Mouse (Mus musculus) small intestine, adult 2 months (tissue): ENCODE data around the gene Fblim1. TPM values are rescaled to one million over a fixed set of nuclear protein-coding genes. Genes with fewer than 3 reads are reported as not detected.

Source experiments
- H3K27ac ChIP-seq: fragments of 200-500 bp; 2 replicates; pipeline ENCODE4 v1.5.1; 2012; ENCODE audit warnings: low read depth, low read length, control low read depth, inconsistent platforms; ENCODE audit not compliant: insufficient read depth
- H3K27me3 ChIP-seq: fragments of 200-500 bp; 2 replicates; pipeline ENCODE4 v1.6.1; 2012; ENCODE audit warnings: mild to moderate bottlenecking, moderate library complexity, low read length, inconsistent platforms; ENCODE audit not compliant: control insufficient read depth, insufficient read depth
- H3K36me3 ChIP-seq: fragments of 200-500 bp; 2 replicates; pipeline ENCODE4 v1.6.1; 2012; ENCODE audit warnings: mild to moderate bottlenecking, low read length, control low read depth, inconsistent platforms; ENCODE audit not compliant: control insufficient read depth, insufficient read depth
- H3K4me1 ChIP-seq: fragments of 200-500 bp; 2 replicates; pipeline ENCODE4 v1.6.1; 2012; ENCODE audit warnings: low read length, inconsistent platforms, mixed read lengths; ENCODE audit not compliant: control insufficient read depth, insufficient read depth, insufficient read length
- H3K4me3 ChIP-seq: fragments of 200-500 bp; 2 replicates; pipeline ENCODE4 v1.5.1; 2012; ENCODE audit warnings: low read depth, mild to moderate bottlenecking, control low read depth, inconsistent platforms, low read length, moderate library complexity
- CTCF ChIP-seq: fragments of 200-500 bp; IDR thresholded peaks from 2 replicates; pipeline ENCODE4 v1.5.1; 2012; ENCODE audit warnings: low read depth, mild to moderate bottlenecking, control low read depth, inconsistent platforms, low read length, moderate library complexity, mixed read lengths; ENCODE audit not compliant: insufficient replicate concordance, insufficient read length; ENCODE audit errors: extremely low read depth
- POLR2A ChIP-seq: fragments of 200-500 bp; IDR thresholded peaks from 2 replicates; pipeline ENCODE4 v1.6.1; 2012; ENCODE audit warnings: low read depth, mild to moderate bottlenecking, control low read depth, inconsistent platforms, low read length, moderate library complexity
- WGBS: fragments of 180-500 bp; shearing (Covaris S2); methylation state at CpG from one replicate; pipeline ENCODE4 v1.1.7; 2018; 5-methylcytosine and 5-hydroxymethylcytosine counted together
- polyA plus RNA-seq: library from polyadenylated mRNA; depleted of rRNA; stranded (reverse); fragments of >200 nt; gene quantifications from 2 replicates; pipeline ENCODE4 v1.2.3, GENCODE M21; 2012

Gene Fblim1
- polyA plus RNA-seq, 1 experiment = 108 TPM

DNA sequence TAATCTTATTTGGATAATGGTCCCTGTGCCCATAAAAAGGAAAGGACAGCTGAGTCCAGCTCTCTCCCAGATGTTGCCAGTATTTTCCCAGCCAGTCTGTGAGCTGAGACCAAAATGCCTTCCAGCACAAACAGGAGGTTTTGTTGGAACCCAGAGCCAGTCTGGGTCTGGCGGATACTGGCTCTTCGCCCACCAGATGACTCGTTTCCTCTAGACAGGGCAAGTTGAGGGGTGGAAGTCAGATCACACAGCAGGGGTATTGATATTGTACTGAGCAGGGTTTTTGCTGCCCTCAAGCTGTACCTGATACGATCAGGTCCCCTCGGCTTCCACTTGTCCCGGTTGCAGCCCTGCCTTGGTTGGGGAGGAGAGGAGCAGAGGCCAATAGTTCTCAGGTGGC, 3.6 kb upstream of the Fblim1 start:
- Histone ChIP-seq H3K36me3 (peaks cover 10% of the 10 kb centered on the region), H3K27ac (no peak overlapping the region), H3K27me3 (no peaks in the 10 kb centered on the region), H3K4me1 (0 out of 2 replicates have a peak, but pooled peaks cover 2% of the 10 kb centered on the region), H3K4me3 (no peak overlapping the region)
- 78% methylated on average over 6 of the region's 6 CpGs for WGBS
- TF ChIP-seq POLR2A = no peak
- TF ChIP-seq CTCF = no peak

DNA sequence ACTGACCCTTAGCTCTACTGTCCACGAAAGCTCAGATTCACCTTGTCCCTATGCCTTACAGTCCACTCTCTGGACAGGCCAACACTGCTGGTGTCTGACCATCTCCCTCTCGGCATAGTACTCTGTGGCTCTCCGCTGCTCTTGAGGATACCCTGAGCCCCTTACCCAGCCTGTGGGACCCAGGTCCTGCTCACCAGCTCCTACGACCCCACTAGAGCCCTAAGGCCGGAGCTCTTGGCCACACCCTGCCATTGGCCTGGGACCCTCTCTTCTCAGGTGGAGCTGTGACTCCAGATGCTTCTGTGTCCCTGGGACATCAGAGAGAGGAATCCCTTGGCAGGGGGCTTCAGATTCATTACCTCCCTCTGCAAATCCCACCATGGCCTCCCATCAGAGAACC, 475 bp downstream of the Fblim1 start:
- Histone ChIP-seq H3K36me3 (no peaks in the 10 kb centered on the region), H3K4me3 (peak overlapping the region; percentile 38), H3K27me3 (no peaks in the 10 kb centered on the region), H3K27ac (peak overlapping the region; percentile 62), H3K4me1 (peaks cover 7% of the 10 kb centered on the region)
- TF ChIP-seq CTCF (no peak), POLR2A (no peak)
- 92% methylated on average over 5 of the region's 5 CpGs for WGBS

DNA sequence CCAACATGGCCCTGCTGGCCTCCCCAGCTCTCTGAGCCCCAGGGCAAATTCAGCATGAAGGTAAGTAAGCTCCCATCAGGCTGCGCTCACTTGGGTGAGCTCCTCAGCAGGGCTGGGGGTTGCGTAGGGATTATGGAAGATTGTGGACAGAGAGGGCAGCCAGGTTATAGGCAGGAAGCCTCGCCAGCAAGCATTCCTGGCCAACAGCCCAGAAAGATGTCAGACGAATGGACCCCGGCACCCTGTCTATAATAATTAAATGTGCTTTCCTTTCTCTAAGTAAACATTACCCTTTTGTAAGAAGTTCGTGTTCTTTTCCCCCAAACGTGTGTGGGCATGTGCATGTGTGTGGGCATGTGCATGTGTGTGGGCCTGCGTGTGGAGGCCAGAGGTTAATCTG, 1.4 kb downstream of the Fblim1 start:
- TF ChIP-seq CTCF = no peak
- TF ChIP-seq POLR2A = no peak
- Histone ChIP-seq H3K4me1 (peaks cover 7% of the 10 kb centered on the region), H3K27me3 (no peaks in the 10 kb centered on the region), H3K4me3 (no peak overlapping the region), H3K27ac (peak overlapping the region; percentile 61), H3K36me3 (no peaks in the 10 kb centered on the region)
- WGBS = 20% methylated on average over 8 of the region's 8 CpGs

DNA sequence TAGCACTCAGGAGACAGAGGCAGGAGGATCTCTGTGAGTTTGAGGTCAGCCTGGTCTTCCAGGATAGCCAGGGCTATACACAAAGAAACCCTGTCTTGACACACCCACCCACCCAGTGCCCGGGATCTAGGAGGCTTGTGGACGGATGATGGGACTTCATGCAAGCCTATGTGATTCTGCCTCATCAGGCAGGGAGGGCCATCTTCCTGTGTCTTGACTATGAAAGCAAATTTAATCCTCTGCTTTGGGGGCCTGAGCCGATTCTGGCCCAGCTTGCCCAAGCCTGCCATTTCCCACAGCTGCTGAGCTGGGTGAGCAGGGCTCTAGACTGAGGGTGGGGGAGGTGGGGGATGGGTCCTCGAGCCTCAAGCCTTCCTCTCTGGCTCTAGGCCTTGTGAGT, 2.0 kb downstream of the Fblim1 start:
- TF ChIP-seq CTCF (no peak), POLR2A (no peak)
- Histone ChIP-seq H3K4me1 (peaks cover 7% of the 10 kb centered on the region), H3K27me3 (no peaks in the 10 kb centered on the region), H3K36me3 (no peaks in the 10 kb centered on the region), H3K27ac (no peak overlapping the region), H3K4me3 (no peak overlapping the region)
- 71% methylated on average over 4 of the region's 4 CpGs for WGBS

DNA sequence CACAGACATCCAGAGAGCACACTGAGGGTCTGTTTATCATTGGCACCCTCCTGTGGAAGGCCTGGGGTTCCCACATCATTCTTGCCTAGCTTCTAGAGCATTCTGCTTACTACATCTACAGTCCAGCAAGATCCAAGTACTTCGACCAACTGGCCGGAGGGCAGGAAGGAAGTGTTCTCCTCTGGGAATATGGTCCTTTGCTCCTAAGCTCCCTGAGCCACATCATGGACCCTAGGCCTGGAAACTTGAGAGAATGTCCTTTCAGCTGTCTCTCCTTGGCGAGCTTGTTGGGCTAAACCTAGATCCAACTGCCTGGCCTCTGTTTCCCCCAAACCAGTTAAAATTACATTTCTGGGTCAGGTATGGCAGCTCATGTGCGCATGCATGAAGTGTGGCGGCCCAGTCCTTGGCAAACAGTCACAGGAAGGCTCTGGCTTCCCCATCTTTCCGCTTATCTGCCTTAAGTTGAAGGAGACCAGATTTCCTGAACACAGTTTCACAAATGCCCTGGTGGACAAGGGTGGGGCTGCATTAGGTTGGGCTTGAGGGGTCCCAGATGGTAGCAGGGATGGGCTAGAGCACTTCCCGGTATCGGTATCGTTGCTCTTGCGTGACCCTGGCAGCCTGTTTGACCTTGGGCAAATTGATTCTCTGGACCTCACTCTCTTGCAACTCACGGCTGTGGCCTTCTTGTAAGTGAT, 3.2 kb downstream of the Fblim1 start:
- TF ChIP-seq CTCF (no peak), POLR2A (no peak)
- no peaks in the 10 kb centered on the region for H3K27me3 ChIP-seq
- H3K27ac ChIP-seq = no peak overlapping the region
- H3K4me1 ChIP-seq = peaks cover 9% of the 10 kb centered on the region
- 85% methylated on average over 11 of the region's 11 CpGs for WGBS
- no peak overlapping the region for H3K4me3 ChIP-seq
- H3K36me3 ChIP-seq = no peaks in the 10 kb centered on the region

DNA sequence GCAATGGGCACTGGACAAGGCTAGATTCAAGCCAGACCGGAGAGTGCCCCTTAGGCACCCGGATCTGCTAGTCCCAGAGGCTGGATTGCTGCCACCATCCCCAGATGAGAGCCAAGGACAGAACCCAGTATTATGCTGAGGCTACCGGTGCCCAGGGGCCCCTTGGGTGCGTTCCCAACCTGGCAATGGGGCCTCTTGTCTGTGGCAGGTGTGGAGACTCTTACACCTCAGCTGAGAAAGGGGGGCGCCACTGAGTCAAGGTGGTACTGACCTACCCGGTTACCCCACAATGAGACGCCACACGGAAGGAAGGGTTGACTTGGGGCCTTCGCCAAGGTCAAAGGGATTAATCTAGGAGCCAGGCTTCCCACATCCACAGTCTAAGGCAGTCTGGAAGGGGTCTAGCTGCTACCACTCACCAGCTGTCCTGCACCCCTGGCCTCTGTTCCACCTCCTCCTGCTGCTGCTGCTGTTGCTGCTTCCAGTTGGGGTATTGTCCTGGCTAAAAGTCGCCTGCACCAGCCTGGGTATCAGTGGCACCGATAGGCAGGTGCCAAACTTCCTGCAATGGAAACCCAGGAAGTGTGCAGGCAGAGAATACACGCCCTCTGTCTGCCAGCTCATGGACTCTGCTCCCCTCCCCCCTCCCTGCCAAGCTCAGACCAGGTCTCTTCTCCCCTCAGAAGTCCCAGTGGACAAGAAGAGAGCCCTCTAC, 4.6 kb downstream of the Fblim1 start:
- H3K27me3 ChIP-seq = no peaks in the 10 kb centered on the region
- peaks cover 15% of the 10 kb centered on the region for H3K4me1 ChIP-seq
- WGBS = 24% methylated on average over 12 of the region's 12 CpGs
- peak overlapping the region; percentile 79 for H3K4me3 ChIP-seq
- TF ChIP-seq CTCF = 0 out of 2 replicates have a peak, but pooled peaks have one; percentile 4
- peak; percentile 81 for TF ChIP-seq POLR2A
- H3K27ac ChIP-seq = peak overlapping the region; percentile 98
- H3K36me3 ChIP-seq = no peaks in the 10 kb centered on the region

GRCm38 (mm10) chr4:141600364-141600763, 5.5 kb downstream of the Fblim1 start:
- peak overlapping the region; percentile 79 for H3K27ac ChIP-seq
- H3K4me3 ChIP-seq = peak overlapping the region; percentile 79
- TF ChIP-seq POLR2A (no peak), CTCF (no peak)
- H3K27me3 ChIP-seq = no peaks in the 10 kb centered on the region
- H3K4me1 ChIP-seq = peaks cover 23% of the 10 kb centered on the region
- WGBS = 27% methylated on average over 6 of the region's 6 CpGs
- H3K36me3 ChIP-seq = peaks cover 1% of the 10 kb centered on the region
